Mouse (Mus musculus): ENCODE results near the gene Foxi1.

Gene Foxi1

GRCm38 (mm10) chr11:34165278-34165677 lies 42.6 kb downstream of the Foxi1 start:
- no peak for DNase-seq (ENCODE audit: low spot score in 2 of 2)

GRCm38 (mm10) chr11:34158916-34159315 lies 49.0 kb downstream of the Foxi1 start:
- DNase-seq (ENCODE audit: low spot score in 2 of 2), result no peak

- DNase-seq (ENCODE audit: low spot score in 2 of 2), result no peak
Measured at GRCm38 (mm10) chr11:34155235-34155634, 52.7 kb downstream of the Foxi1 start.

Measured in frontal cortex, postnatal 36 days (tissue).